Mouse (Mus musculus) layer of hippocampus, adult 18-20 months (tissue): ENCODE measurements around the gene Numa1. TPM values are rescaled to one million over a fixed set of nuclear protein-coding genes. Genes with fewer than 3 reads are reported as not detected.
A peak's percentile ranks its signal among the peaks of the same experiment; 100 is the strongest.
"Not testable (repeated sequence)": the region's sequence is repeated elsewhere in the genome, so short reads cannot be mapped to it uniquely, and the experiment has no call there.

Experiments used
- DNase-seq, 2 experiments: peaks; one replicate each; pipeline ENCODE4 v3.0.0; 2022; ENCODE audit warnings: low spot score in 2 of 2
- total RNA-seq, 2 experiments: library from RNA; stranded (reverse); gene quantifications; 2 replicates each; pipeline ENCODE4 v1.2.3; 2021

The Numa1 gene
- total RNA-seq, 2 experiments from 2014 or later: 108 to 119 TPM

DNA sequence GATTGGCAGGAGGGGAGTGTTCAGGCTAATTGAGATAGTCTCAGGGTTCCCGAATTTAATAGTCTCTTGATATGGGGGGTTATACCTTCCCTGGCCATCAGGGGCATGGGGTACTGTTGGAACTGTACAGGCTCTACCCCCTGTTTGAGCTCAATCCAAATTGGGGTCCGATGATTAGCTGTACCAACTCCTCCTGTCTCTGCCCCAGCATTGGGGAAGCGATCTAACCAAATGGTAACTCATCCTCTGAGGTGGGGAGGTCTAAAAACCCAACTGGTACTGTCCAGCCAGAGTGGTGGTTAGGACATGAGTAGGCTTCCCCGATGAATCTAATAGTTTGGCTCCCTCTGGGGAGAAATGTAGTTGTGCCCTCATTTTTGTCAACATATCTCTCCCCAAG, 3.1 kb downstream of the Numa1 start:
- DNase-seq: no peak

DNA sequence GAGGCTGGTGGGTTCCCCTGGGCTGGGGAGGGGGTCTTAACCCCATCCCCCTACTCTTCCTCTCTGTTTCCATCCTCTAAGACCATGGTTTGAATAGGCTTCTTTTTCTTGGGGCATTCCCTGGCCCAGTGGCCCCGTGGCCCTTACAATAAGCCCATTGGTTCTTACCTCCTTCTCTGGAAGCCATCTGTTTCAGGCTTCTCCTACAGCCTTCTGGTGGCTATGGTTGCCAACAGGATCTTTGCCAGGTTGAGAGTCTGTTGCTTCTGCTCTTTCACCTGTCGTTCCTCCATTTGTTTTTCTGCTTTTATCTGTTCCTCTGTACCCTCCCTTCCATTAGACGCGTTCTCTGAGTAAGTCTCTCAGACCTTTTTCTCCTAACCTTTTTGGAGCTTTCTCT, 3.7 kb downstream of the Numa1 start:
- DNase-seq: peak; percentile 41 to 72

DNA sequence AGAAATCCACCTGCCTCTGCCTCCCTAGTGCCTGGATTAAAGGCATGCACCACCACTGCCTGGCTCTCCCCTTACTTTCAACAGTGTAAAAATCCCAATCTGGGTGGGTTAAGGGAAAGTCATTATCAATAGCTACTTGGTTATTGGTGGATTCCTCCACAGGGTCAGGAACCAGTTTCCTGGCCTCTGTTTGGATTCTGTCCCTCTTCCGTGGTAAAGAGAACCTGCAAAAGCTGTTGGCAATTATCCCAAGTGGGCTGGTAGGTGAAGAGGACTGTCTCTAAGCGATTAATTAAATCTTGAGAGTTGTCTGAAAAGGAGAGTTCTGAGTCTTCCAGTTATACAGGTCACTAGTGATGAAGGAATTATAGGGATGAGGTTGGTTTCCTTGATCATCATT, 4.4 kb downstream of the Numa1 start:
- DNase-seq: no peak

DNA sequence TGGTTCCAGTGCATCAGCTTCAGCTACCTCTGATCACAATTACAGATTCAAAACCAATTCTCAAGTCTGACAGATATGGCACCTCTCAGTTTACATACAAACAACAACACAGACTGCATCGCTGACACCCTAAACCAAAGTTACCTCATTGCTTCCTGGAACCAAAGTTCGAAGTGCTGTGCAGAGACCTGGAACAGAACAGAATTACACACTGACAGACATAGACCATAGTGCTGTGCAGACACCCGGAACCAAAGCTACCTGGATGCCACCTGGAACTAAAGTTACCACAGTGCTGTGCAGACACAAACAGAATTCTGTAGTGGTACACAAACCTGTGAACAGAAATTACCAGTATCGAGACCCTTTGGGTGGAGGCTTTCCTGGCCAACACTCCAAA, 5.8 kb downstream of the Numa1 start:
- DNase-seq: no peak

DNA sequence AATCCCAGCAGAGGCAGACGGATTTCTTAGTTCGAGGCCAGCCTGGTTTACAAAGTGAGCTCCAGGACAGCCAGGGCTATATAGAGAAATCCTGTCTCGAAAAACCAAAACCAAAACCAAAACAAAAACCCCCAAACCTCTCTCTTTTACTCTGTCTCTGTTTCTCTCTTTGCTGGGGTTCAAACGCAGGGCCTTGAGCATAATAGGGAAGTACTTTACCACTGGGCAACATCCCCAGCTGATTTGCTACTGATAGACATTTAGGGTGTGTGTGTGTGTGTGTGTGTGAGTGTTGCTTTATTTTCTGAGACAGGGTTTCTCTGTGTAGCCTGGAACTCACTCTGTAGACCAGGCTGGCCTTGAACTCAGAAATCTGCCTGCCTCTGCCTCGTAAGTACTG, 15.1 kb downstream of the Numa1 start:
- not testable (repeated sequence) for DNase-seq

DNA sequence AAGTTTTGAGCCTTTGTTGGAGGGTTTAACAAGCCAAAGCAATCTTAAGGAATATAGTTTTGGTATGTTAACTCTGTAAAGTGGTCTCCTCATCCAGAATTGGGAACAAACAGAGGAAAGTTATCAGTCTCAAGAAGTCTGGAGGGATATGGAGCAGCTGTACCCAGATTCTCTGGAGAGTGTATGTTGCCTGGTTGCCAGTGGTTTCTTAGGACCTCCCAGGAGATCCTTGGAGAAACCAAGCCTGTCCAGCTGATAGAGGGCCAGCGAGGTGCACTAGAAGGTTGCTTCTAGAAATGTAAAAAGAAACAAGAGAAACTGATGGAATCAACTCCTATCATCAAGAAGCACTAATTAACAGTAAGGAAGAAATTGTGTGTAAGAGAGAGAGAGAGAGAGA, 17.7 kb downstream of the Numa1 start:
- no peak for DNase-seq

DNA sequence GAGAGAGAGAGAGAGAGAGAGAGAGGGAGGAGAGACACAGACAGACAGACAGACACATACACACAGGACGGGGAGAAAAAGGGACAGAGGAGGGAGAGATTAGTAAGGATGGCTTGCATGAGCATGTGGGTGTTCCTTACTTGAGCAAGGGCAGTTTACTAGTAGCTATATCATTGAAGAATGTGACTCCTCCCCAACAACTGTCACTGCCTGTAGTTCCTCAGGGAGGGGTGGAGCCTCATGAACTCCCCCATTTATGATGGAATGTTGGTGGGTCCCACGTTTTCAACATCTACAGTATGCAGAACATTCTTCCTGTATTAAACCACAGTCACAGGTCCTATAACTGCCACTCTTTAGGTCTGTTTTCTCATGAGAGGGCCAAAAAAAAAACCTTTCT, 18.2 kb downstream of the Numa1 start:
- DNase-seq: no peak

DNA sequence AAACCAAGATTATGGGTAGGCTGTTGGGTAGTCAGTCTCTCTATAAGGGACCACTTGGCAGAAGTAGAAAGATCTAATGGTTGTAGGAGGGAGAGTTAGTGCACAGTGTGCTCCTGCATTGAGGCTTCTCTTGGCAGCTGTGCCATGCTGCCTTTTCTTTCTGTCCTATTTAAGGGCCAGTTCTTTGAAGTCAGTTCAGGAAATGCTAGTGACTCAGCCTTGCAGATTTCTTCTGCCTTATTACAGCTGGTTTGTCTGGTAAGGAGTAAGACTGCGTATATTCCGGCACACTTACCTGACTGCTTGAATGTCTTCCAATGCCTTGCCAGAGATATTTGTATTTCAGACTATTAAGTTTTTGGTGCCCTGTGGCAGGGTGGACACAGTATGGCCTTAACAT, 20.3 kb downstream of the Numa1 start:
- DNase-seq: no peak

DNA sequence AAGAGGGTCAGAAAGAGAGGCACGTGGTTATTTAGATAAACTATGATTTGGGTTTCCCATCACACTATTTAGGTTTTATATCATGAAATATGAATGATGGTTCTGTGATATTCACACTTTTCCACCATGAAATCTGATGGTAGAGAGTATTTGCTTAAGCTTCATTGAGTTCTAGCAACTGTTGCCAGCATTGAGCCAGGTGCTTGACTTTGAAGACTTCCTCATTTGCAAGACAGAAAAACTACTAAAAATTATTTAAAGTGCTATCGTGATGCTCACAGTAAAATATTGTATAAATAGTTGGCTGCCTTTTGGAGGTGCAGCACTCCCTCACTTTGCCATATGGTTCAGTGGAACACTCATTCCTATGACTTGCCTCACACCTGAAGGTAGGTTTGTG, 21.4 kb downstream of the Numa1 start:
- no peak for DNase-seq

DNA sequence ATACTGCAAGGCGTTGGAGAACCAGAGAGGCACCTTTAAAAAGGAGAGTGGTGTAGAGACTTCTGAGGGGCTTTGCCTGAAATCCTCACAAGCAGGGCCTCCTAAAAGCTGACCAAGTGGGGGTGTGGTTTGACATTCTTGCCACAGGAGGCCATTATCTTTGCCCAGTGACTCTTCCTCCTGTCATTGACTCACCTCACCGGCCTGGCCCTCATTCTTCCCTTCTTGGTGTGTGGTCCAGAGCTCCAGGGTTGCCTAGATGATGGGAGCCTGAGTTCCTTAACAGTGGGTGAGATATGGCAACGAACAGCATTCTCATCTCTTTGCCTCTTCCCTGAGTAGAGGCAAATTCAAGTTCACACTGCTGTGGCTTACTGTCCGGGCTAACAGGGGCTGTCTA, 22.0 kb downstream of the Numa1 start:
- no peak for DNase-seq

DNA sequence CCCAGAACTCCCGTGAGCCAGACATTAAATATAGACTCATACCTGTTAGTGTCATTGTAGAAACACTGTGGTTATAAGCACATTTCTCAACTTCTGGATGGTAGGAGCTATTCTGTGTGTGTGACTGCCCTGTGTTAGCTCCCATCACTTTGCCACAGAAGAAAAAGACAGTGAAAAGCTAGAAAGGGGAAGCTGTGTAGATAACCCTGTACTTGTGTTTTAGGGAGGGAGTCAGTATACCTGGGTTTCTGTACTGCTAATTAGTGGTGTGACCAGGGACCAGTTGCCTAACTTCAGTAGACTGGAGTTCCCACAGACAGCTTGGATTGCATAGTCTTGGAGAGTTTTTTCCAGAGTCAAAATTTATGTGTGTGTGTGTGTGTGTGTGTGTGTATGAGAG, 22.6 kb downstream of the Numa1 start:
- no peak for DNase-seq

DNA sequence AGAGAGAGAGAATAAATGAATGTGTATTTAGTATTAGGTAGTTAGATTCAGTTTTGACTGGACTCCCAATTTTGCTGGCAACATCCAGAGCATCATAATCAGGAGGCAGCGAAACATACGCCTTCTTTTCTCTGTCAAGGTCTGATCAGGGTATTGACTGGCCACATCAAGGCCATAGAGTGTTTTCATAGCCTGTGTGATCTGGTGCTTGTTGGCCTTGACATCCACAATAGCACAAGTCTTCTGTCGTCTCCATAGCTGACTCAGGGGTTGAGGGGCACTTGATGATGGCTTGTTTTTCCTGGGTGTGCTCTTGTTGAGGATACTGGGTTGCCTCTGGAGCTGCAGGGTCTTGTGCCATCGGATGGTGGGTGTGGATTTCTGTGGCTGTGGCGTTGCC, 23.0 kb downstream of the Numa1 start:
- no peak for DNase-seq

DNA sequence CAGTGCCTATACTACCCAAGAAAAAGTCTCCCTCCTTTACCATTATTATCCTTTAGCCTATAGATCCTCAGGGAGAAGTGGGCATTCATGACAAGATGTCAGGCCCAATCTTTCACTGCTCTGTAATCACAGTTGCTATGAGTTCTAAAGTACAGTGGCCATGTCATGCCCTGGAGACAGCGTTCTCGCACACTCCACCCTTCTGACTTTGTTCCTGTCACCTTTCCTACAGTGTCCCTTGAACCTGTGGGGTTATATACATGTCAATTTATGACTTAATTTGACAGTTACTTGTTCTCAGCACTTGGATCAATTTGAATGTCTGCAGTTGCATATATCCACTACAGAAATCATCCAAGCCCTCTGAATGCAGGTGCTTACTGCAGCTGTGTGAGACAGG, 28.9 kb downstream of the Numa1 start:
- no peak for DNase-seq

DNA sequence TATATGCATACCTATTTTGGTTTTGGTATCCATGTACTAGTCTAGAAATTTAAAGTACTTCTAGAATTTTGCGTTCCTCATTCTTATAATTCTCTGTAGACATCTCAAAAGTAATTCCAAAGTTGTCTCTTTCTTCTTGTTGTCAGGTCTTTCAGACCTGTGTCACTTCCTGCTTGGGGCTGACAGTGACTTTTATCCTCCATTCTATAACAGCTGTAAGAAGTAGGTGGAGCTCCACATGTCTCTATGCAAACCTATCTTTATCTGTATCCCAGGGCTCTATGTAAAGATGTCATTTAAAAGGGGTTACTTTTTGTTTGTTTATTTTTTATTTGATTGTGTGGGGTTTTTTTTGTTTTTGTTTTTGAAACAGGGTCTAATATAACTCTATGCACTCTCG, 29.7 kb downstream of the Numa1 start:
- no peak for DNase-seq

DNA sequence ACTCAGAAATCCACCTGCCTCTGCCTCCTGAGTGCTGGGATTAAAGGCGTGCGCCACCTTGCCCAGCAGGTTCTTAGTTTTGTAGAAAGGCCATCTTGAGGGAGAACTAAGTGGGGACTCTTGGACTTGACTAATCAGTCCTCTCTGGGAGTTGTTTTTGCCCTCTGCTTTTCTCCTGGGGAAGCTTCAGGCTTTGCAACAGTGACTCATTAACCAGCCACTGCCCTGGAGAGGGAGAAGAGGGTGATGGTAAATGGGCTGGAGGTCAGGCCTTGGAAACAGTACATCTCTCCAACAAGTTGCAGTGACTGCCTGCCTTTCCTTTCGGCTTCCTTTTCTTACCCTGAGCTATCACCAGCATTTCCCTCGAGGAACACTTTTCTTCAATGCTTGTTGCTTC, 30.6 kb downstream of the Numa1 start:
- DNase-seq: no peak

DNA sequence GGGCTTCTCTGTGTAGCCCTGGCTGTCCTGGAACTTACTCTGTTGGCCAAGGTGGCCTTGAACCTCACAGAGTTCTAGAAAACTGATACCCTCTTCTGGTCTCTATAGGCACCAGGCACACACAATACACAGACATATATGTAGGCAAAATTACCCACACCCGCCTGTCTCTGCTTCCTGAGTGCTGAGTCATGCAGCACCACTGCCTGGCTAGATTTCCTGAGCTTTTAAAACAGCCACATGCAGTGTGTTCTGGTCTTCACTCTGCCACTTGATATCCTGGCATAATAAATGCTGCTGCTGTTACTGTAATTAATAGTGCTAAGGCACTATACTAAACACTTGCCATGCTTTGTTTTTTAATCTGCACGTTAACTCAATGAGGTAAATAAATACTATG, 31.7 kb downstream of the Numa1 start:
- DNase-seq: no peak

DNA sequence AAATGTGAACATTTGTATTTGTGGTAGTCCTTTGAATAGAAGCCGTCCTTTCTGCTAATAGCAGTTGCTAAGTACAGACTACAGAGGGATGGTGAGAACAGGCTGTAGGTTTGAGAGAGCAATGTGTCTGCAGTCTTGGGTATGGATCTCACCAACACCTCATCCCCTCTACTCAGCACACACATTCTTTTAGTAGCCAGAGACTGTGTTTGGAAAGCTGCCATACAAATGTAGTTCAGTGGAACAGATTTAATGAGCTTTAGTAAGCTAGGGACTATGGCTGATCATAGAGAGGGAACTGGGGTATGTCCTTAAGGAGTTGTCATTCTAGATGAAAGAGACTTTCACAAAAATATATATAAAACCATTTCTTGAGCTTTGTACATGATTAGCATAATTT, 33.3 kb downstream of the Numa1 start:
- DNase-seq: no peak

DNA sequence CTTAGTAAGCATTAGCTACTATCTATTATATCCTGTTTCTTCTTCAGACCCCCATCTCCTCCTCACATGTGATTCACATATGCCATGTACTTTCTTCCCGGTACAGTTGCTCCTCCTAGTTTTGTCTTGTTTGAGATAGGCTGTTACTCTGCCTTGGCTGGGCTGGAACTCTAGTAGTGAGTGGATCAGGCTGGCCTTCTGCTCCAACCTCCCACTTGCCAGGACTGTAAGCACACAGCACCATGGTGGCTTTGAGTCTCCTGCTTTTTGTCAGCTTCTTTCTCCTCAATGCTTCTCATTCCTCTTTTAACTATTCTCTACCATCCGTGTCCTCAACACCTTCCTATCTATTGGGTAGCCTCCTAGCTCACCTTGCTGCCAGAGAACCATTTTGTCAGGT, 34.8 kb downstream of the Numa1 start:
- DNase-seq: no peak

DNA sequence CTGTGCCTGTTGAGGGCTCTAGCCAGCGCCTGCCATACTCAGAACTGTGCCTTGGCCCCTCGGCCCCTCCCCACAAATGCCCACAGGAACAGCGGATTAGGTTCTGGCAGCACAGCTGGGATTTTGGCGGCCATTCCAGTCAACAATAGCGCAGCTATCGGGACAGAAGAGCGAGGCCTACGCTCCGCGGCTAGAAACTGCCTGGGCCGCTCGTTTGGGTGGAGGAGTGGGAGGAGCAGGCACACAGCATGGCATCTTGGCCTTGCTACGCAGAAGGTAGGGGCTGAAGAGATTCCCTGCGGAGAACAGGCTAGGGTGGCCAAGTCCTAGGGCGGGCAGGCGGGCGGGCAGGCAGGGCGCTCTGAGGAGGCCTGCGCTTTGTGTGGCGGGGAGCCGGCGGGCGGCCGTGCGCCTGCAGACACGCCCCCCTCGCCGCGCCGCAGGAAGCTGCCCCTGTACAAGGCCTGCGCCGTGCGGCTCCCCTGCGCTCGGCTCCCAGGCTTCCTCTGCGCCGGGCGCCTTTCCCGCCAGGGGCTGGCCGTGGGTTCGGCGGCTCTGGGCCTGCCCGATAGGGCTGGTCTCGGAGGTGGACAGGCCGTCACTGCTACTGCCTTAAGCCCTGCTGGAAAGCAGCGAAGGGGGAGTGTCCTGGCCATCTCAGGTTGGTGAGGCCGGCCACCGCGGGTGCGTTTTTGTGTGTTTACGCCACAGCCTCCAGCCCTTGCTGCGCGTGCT, 36.0 kb downstream of the Numa1 start:
- DNase-seq: peak; percentile 81 to 88

DNA sequence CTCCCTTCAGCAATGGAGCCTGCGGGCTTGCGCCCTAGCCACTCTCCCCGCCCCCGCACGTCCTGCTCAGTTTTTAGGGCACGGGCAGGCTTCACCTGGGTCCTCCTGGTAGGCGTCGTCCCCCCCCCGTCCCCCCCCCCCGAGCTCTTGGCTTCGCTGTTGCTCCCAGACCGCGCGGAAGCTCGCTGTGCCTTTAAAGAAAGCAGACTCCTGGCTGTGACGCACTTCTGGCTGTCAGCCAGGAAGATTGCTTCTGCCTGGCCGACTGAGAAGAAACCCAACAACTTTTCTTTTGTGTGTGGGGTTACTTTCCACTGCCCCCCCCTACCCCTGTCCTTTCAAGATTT, 36.5 kb downstream of the Numa1 start:
- peak; percentile 76 to 91 for DNase-seq

DNA sequence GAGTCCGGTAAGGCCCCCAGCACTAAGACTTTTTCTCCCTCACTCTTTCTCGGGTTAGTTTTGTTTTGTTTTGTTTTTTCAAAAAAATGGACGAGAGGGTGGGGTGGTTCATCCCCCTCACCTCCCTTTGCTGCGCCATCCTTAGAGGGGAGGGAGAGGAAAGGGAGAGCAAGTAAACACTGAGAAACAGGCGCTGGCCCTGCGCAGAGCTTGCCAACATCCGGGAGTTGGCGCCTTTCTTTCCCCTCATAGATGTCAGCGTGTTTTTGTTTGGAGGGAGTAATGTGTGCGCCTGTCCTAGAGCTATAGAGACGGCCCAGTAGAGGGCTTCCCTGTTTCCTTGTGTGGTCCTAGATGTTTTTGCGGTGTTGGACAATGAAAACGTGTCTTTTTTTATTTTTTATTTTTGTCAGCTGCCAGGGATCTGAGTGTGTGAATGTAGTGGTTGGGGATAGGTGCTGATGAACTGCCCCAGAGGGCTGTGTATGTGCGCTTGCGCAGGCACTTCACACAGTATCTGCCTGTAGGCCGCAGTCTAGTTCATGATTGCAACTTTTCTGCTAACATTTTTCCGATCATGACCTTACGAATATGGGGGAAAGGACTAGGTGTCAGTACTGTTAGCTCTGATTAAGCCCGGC, 37.0 kb downstream of the Numa1 start:
- peak; percentile 69 to 84 for DNase-seq

DNA sequence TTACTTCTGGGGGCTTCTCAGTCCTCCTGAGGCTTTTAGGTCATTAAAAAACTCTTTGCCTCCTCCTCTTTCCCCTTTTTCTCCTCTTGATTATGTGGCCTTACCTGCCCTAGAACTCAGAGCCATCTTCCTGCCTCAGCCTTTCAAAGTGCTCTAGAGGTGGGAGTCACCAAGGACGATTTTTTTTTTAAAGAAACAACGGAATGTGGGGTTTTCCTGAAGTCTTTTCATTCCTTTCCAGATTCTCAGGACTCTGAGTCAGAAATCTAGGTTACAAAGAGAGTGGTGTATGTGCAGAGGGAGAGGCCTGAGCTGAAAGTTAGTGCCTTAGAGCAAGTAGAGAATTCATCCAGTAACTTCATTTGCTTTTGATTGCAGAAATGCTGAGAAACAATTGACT, 37.8 kb downstream of the Numa1 start:
- DNase-seq: no peak

DNA sequence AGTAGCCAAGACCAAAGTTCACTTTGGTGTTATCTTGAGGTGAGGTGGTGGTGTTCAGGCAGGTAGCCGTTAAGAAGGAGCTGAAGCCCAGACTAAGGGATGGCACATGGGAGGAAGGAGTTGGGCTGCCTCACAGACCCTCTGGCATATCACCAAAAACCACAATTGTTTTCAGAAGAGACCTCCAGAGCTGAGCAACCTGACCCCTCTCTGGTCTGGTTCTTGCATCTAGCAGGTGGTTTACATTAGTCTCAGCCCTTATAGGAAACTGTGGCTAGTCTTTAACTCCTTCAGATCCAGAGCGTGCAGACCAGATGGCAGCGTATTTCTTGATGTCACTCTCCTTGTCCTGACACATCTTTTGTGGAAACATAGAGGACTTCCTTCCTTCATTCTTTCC, 39.8 kb downstream of the Numa1 start:
- DNase-seq: no peak
